Mouse (Mus musculus) C2C12 (cell line): ENCODE measurements around the gene Galt.
A peak's percentile ranks its signal among the peaks of the same experiment; 100 is the strongest.

Source experiments
- CEBPB ChIP-seq: IDR thresholded peaks from one replicate; pipeline ENCODE4 v1.6.1; 2011; ENCODE audit warnings: low read depth, mild to moderate bottlenecking, control low read depth, moderate library complexity
- CTCF ChIP-seq: IDR thresholded peaks from one replicate; pipeline ENCODE4 v1.5.1; 2011; ENCODE audit not compliant: control insufficient read depth, insufficient read depth, insufficient read length
- MAX ChIP-seq: IDR thresholded peaks from one replicate; pipeline ENCODE4 v1.6.1; 2011; ENCODE audit warnings: mild to moderate bottlenecking, control low read depth
- MYOG ChIP-seq: IDR thresholded peaks from one replicate; pipeline ENCODE4 v1.6.1; 2011; ENCODE audit not compliant: control insufficient read depth, insufficient read length; ENCODE audit errors: extremely low read depth
- USF1 ChIP-seq: IDR thresholded peaks from one replicate; pipeline ENCODE4 v1.6.1; 2011; ENCODE audit warnings: low read depth, mild to moderate bottlenecking, control low read depth, moderate library complexity

- TF ChIP-seq USF1 (no peak), MYOG (no peak), CTCF (peak; percentile 16), MAX (no peak), CEBPB (no peak)
These were observed 39.4 kb upstream of the Galt start for GRCm38 (mm10) chr4:41715596-41715995.
